Mouse (Mus musculus): ENCODE measurements at regions not wholly inside any gene's neighbourhood (a gene's known extent, or its start where the extent isn't known, plus 50 kb on each side); places are given as distances from the start of the nearest gene placed in this dataset.

GRCm38 (mm10) chr2:57185151-57185550, 52.3 kb upstream of the Gpd2 start:
- TF ChIP-seq CTCF (conservative IDR thresholded peaks at IDR 0.05; ENCODE audit: insufficient read depth, insufficient read length, low read depth, low read length) (no peak), POLR2A (IDR thresholded peaks at IDR 0.05; ENCODE audit: low read depth, low read length) (no peak)
